Mouse (Mus musculus) heart, adult 2 months (tissue): ENCODE measurements at regions not wholly inside any gene's neighbourhood (a gene's known extent, or its start where the extent isn't known, plus 50 kb on each side); places are given as distances from the start of the nearest gene placed in this dataset.
A peak's percentile ranks its signal among the peaks of the same experiment; 100 is the strongest.

Experiments
- CTCF ChIP-seq: fragments of 200-600 bp; IDR thresholded peaks from 2 replicates; pipeline ENCODE4 v1.8.1; 2022; ENCODE audit warnings: antibody characterized with exemption, mild to moderate bottlenecking, moderate library complexity
- POLR2A ChIP-seq: fragments of 200-500 bp; IDR thresholded peaks from 2 replicates; pipeline ENCODE4 v1.6.1; 2011; ENCODE audit warnings: mild to moderate bottlenecking, low read depth, low read length, control low read depth; ENCODE audit not compliant: insufficient read depth

- TF ChIP-seq POLR2A, result no peak
- TF ChIP-seq CTCF, result peak; percentile 44
These were observed 72.2 kb downstream of the Mid1ip1 start for GRCm38 (mm10) chrX:10787057-10787456.
